Mouse (Mus musculus) CD4-positive, CD25-positive, alpha-beta regulatory T cell, adult 4 months (primary cell): ENCODE measurements around the gene Dcst2. TPM values are rescaled to one million over a fixed set of nuclear protein-coding genes. Genes with fewer than 3 reads are reported as not detected.

ENCODE experiments used
- ATAC-seq: one replicate; pipeline ENCODE4 v1.8.0; 2017
- polyA plus RNA-seq, 2 experiments: library from polyadenylated mRNA; unstranded; fragments of 100-300 nt; shearing (Covaris generic); gene quantifications; one replicate each; pipeline ENCODE4 v1.2.1; 2017

Dcst2 gene
- polyA plus RNA-seq, 2 experiments from 2014 or later = 0.42 TPM; not detected in 1

DNA sequence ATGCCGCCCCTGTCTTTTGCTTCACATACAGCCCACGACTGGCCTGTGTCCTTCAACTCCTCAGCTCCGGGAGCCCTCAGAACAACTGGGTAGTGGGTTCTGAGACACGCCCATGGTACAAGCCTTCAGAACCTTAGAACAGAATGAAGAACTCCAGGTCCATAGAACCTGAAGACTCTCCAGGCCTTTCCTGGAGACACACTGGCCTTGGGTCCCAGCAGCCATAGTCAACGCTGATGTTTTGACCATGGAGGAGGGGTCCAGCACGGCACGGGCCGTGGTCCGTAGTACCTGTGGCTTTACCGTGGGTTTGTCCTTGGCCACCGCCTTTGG lies 3.3 kb downstream of the Dcst2 start, which contains the start of gene Dcst1:
Gene Dcst1 (minus strand): TSS at position 101 of the 333 bp plus-strand sequence.
- no peak for ATAC-seq

DNA sequence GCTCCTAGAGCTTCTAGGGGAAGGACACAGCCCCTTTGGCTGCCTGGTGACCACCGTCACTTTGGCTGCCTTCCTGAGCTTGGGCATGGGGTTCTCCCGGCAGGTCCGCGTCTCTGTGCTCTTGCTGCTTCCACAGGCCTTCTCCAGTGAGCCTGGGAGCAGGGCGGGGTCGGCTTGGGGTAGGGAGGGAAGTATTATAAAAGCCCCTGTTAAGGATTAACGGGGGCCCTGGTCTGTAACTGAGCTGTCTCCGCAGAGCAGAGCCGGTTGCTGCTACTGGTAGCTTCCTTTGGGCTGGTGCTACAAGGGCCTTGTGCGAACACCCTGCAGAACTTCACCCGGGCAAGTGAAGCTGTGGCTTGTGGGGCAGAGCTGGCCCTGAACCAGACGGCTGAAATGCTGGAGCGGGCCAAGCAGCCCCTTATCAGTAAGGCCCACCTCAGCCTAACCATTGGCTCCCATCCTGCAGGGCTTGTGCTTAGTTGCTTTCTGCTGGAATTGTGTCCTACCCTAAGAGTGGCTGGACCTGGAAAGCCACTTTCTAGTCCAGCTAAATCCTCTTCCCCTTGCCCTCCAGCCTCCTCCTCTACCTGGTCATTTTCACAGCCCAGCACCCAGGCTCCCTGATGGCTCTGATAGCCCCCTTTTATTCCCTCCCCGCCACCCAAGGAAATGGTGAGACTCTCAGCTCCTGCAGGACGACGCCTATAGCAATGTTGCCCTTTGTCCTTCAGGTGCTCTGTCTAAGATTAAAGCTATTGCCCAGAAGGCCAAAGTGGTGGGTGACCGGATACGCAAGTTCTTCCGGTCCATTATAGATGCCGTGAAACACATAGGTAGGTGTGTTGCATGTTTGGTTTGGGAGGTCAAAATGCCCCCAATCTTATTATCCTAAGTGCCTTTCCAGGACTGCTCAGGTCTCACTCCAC lies 4.0 kb downstream of the Dcst2 start:
- ATAC-seq = no peak

- no peak for ATAC-seq
Measured at GRCm38 (mm10) chr3:89367338-89367737, 5.6 kb downstream of the Dcst2 start.

DNA sequence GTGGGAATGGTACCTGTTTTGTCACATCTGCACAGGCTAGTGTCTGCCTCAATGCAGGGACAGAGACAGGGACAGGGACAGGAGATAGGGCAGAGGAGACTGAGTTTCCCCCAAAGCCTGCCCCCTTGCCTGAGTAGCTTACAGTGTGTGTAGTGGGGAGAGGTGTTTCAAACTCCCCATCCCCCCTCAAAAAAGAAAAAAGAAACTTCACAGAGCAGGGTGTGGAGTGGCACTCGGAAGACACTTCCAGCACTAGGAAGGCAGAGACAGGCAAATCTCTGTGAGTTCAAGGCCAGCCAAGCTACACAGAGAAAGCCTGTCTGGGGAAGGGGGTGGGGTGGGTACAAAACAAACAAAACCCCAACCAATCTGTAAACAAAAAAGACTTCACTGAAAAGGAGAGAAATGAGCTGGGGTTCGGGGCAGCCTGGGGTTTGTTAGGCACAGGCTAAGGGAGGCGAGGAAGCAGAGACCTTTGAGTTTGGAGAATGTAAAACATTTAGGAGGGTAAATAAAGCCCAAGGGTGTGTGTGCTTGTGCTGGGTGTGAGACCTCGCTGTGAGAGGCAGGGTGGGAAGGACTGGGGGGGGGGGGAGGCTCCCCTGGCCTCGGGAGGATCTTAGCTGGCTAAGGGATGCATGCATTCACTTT lies 11.9 kb downstream of the Dcst2 start:
- ATAC-seq = no peak

DNA sequence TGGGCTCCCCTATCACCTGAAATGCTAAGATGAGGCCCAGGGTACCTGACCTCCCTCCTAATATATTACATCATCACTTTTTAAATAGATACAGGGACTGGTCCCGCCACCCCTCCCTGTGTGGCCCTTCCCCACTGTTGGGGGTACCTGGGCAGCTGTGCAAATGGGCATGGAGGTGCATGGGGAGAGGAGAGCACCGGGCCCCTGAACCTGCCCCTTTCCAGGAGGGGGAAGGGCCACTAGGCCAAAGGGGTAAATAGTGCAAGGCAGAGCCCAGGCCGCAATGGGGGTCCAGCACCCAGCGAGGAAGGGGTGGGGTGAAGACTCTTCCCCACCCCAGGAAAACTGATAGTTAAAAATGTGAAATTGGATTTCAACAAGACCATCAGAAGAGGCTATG lies 16.1 kb downstream of the Dcst2 start:
- no peak for ATAC-seq

DNA sequence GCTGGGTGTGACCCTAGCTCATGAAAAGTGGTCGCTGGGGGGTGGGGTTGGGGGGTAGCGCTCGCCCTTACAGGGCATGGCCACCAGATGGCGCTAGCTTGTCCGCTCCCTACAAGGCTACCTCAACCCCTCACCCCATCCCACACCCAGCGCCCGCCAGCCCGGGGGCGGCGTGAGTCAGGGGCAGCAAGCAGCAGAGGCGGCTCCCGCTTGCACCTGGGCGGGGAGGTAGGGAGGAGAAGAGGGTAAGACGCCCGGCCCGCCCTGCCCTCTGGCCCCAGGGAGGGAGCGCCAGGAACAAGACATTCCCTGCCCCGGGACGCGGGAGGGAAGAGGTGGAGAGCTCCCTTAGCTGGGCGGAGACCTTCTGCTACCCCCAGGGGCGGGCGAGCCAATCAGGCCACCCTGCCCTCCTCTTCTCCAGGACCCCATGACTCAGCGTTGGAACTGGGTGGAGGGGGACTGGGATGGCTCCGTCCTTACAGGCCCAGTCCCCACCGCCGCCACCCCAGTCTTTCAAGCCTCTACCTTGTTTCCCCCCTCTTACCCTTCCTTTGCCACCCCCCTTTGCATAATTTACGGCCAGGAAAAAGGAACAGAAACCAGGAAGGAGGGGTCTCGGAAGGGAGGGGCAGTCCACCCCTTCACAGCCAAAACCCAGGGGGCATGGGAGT lies 16.8 kb downstream of the Dcst2 start:
- ATAC-seq = peak; percentile 43

DNA sequence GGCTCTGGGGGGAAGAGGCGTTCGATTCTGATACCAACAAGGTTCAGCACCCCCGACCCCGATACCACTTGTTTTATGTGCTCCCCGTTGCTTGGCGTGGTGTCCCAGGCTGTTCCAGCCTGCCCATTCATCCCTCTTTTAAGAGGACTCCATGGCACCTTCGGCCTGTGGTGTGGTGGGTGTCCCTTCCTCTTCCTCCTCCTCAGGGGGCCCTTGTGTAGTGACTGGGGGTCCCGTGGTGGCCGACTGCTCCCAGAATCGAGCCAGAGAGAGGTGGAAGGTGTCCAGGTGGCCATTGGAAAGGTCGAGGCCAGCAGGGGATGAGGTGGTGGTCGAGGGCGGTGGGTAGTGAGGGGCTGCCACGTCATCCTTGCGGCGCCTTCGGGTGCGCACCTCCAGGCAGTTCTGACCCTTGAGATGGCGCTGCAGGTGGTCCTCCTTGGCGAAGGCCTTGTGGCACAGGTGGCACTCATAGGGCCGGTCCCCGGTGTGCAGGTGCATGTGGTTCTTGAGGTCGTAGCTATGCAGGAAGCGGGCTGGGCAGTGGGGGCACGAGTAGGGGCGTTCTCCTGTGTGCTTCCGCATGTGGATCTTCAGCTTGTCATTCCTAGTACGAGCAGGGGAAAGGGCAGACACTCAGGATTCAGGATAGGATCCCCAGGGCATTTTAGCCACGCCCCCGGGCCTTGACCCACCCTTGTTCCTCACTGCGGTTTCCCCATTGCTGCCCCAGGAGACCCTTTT lies 17.8 kb downstream of the Dcst2 start:
- ATAC-seq = no peak

DNA sequence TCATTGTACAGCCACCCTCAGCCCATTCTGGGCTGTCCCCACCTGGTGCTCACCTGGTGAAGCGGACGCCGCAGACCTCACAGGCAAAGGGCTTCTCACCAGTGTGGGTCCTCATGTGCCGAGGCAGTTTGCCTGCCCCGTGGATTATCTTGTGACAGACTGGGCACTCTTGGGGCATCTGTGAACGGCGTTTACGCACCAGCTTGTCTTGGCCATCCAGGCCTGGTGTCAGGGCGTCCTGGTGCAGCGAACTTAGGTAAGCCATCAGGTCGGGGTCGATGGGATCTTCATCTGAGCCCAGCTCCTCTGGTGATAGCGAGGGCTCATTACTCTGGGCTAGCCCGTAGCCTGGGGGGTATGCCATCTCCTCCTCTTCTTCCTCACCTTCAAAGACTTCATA lies 18.5 kb downstream of the Dcst2 start:
- ATAC-seq = no peak

DNA sequence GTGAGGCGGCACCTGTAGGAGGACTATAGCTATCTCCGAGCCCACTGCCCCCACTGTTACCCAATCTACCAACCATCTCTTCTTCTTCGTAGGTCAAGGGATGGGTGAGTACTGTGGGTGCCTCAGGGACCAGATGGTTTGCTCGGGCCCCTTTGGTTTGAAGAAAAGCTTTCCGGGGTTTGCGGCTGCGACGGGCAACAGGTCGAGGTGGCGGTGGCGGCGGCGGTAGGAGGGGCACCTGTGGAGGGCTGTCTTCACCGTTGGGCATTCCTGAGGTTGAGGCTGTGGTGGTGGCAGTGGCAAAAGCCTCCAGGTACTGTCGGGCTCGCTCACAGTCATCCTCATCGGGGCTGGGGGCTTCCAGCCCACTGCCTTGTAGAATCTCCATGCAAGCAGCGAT lies 18.9 kb downstream of the Dcst2 start:
- no peak for ATAC-seq

DNA sequence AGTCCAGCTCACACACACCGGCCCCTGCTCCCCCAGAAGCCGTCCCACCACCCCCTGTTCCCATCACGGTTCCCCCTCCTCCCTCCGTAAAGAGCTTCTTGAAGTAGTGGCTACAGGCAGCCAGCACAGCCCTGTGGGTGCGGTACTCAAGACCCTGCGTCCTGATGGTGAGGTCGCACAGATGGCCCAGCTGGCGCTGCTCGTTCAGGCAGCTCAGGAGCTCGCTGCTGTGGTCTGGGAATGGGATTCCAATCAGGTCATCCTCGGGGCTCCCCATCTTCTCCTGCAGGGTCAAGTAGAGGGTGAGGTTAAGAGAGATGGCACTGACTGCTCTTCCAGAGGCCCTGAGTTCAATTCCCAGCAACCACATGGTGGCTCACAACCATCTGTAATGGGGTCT lies 19.5 kb downstream of the Dcst2 start:
- no peak for ATAC-seq

DNA sequence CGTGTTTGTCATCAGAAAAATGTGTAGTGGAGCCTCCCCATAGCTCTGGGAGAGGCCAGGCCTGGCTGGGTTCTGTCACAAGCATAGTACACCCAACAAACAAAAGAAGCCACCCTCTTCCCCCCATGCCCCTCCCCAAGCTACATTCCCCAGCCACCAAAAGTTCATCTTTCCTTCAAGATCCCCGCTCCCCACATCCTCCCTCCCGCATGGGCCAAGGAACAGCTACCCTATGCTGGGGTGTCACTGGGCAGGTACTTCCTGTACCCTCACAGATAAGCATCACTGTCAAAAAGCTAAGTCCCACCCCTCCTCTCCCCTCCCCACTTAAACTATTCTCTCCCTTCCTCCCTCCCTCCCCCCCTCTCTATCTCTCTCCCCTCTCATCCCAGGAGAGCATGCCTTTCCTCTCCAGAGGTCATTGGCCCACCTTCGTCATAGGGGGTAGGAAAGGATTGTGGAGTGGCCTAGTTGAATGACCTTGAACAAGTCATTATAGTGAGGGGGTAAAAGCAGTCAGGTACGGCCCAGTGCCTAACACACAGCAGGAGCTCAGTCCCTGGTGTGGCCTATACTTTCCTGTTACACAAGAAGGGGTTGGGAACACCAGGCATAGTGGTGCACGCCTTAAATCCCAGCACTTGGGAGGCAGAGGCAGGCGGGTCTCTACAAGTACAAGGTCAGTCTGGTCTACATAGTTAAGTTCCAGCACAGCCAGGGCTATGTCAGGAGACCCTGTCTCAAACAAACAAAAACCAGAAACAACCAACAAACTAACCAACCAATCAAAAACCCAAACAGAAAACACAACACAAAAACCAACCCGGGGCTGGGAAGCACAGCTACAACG lies 20.5 kb downstream of the Dcst2 start:
- peak; percentile 57 for ATAC-seq

- no peak for ATAC-seq
Measured at GRCm38 (mm10) chr3:89382950-89383349, 21.2 kb downstream of the Dcst2 start.

- ATAC-seq = no peak
Measured at GRCm38 (mm10) chr3:89383651-89384255, 22.0 kb downstream of the Dcst2 start.

GRCm38 (mm10) chr3:89384331-89385076 lies 22.7 kb downstream of the Dcst2 start:
- no peak for ATAC-seq

- ATAC-seq = no peak
Measured at GRCm38 (mm10) chr3:89385451-89385850, 23.7 kb downstream of the Dcst2 start.

GRCm38 (mm10) chr3:89386438-89387420 lies 25.0 kb downstream of the Dcst2 start:
- ATAC-seq = peak; percentile 7

DNA sequence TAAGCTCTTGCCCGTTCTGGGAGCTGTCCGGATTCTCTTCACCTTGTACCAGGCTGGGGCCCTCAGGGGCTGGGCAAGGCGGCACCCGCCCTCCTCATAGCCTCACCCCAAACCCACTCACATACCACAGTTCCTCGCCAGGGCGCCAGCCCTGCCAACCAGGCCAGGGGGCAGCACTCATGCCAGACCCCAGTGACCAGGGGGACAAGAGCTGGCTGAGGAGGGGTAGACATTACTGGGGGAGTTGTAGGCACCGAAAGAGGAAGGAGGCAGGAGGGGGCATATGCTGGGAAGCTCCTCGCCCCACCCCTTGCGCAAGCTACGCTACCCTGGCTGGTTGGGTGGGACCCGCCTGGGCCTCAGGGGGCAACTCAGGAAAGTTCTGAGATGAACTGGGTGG lies 25.9 kb downstream of the Dcst2 start:
- ATAC-seq = no peak

- no peak for ATAC-seq
Measured at GRCm38 (mm10) chr3:89388134-89388881, 26.5 kb downstream of the Dcst2 start.
